Mouse (Mus musculus) heart, embryonic 16.5 days (tissue): Measurements from ENCODE around the gene Clstn1. TPM values are rescaled to one million over a fixed set of nuclear protein-coding genes. Genes with fewer than 3 reads are reported as not detected.
"Not testable (repeated sequence)": the region's sequence is repeated elsewhere in the genome, so short reads cannot be mapped to it uniquely, and the experiment has no call there.

Source experiments
- ATAC-seq: fragments of 200-750 bp; cut with Nextera tagmentation; replicated peaks from 2 replicates; pipeline ENCODE4 v1.8.0; 2017; ENCODE audit warnings: moderate number of reproducible peaks; ENCODE audit not compliant: insufficient read depth, low FRiP score; ENCODE audit errors: extremely low read depth
- H3K27ac ChIP-seq: fragments of 300-500 bp; sonication (generic); 2 replicates; pipeline ENCODE4 v1.5.1; 2014; ENCODE audit warnings: mild to moderate bottlenecking, low read length, control low read depth, moderate library complexity
- H3K27me3 ChIP-seq: fragments of 300-500 bp; sonication (generic); 2 replicates; pipeline ENCODE4 v1.6.1; 2014; ENCODE audit warnings: low read length, mixed read lengths; ENCODE audit not compliant: control insufficient read depth, insufficient read depth
- H3K36me3 ChIP-seq: fragments of 300-500 bp; sonication (generic); 2 replicates; pipeline ENCODE4 v1.6.1; 2014; ENCODE audit not compliant: control insufficient read depth, insufficient read depth
- H3K4me1 ChIP-seq: fragments of 300-500 bp; sonication (generic); 2 replicates; pipeline ENCODE4 v1.6.1; 2014; ENCODE audit warnings: low read length, mixed read lengths; ENCODE audit not compliant: control insufficient read depth, insufficient read depth
- H3K4me2 ChIP-seq: fragments of 300-500 bp; sonication (generic); 2 replicates; pipeline ENCODE4 v1.6.1; 2014; ENCODE audit warnings: low read depth, mild to moderate bottlenecking, control low read depth, low read length
- H3K4me3 ChIP-seq: fragments of 300-500 bp; sonication (generic); 2 replicates; pipeline ENCODE4 v1.5.1; 2014; ENCODE audit warnings: mild to moderate bottlenecking, control low read depth, low read length
- H3K9ac ChIP-seq: fragments of 300-500 bp; sonication (generic); 2 replicates; pipeline ENCODE4 v1.6.1; 2014; ENCODE audit warnings: low read length, control low read depth
- H3K9me3 ChIP-seq: fragments of 300-500 bp; sonication (generic); replicated peaks from 2 replicates; pipeline ENCODE4 v1.6.1; 2016; ENCODE audit warnings: low read length; ENCODE audit not compliant: control insufficient read depth
- WGBS: fragments of 180-500 bp; shearing (Covaris S2); extraction: QIAGEN DNeasy Blood & Tissue Kit; methylation state at CpG from one replicate; pipeline ENCODE4 v1.1.7; 2014; 5-methylcytosine and 5-hydroxymethylcytosine counted together
- polyA plus RNA-seq: library from polyadenylated mRNA; unstranded; fragments of >200 nt; fragmentation: Nextera tagmentation; extraction: Ambion mirVana; gene quantifications from 2 replicates; pipeline ENCODE4 v1.2.1, GENCODE M21; 2015

Clstn1 gene
- polyA plus RNA-seq, 1 experiment from 2014 or later: 6.7 TPM

- peaks cover 3% of the 10 kb centered on the region; the same call in 1 of the 2 replicates for H3K27me3 ChIP-seq
- H3K9ac ChIP-seq: no peak overlapping the region
- H3K9me3 ChIP-seq: no peaks in the 10 kb centered on the region
- H3K4me3 ChIP-seq: no peak overlapping the region
- 64% methylated on average over 8 of the region's 8 CpGs for WGBS
- ATAC-seq: no peak
- H3K27ac ChIP-seq: no peak overlapping the region
- no peak overlapping the region for H3K4me2 ChIP-seq
- H3K36me3 ChIP-seq: no peaks in the 10 kb centered on the region
- peaks cover 6% of the 10 kb centered on the region for H3K4me1 ChIP-seq
Measured at GRCm38 (mm10) chr4:149609256-149610025, 23.2 kb downstream of the Clstn1 start.

GRCm38 (mm10) chr4:149611376-149612044, 25.2 kb downstream of the Clstn1 start:
- no peak overlapping the region for H3K9ac ChIP-seq
- H3K27ac ChIP-seq: no peak overlapping the region
- H3K27me3 ChIP-seq: no peaks in the 10 kb centered on the region; the same call in 1 of the 2 replicates
- H3K4me1 ChIP-seq: peaks cover 6% of the 10 kb centered on the region
- WGBS: 49% methylated on average over 10 of the region's 10 CpGs
- ATAC-seq: no peak
- H3K4me3 ChIP-seq: no peak overlapping the region
- peaks cover 3% of the 10 kb centered on the region; the same call in 1 of the 2 replicates for H3K9me3 ChIP-seq
- H3K36me3 ChIP-seq: peaks cover 3% of the 10 kb centered on the region
- H3K4me2 ChIP-seq: no peak overlapping the region

- H3K4me1 ChIP-seq, H3K4me3 ChIP-seq, H3K9me3 ChIP-seq, H3K36me3 ChIP-seq, ATAC-seq, H3K27me3 ChIP-seq, H3K4me2 ChIP-seq, H3K27ac ChIP-seq, H3K9ac ChIP-seq: not testable (repeated sequence)
- 72% methylated on average over 6 of the region's 6 CpGs for WGBS
Measured at GRCm38 (mm10) chr4:149613497-149613896, 27.2 kb downstream of the Clstn1 start.

GRCm38 (mm10) chr4:149614869-149615268, 28.6 kb downstream of the Clstn1 start:
- WGBS: 98% methylated on average over 3 of the region's 3 CpGs
- no peaks in the 10 kb centered on the region for H3K27me3 ChIP-seq
- no peak overlapping the region for H3K4me3 ChIP-seq
- ATAC-seq: no peak
- no peak overlapping the region for H3K9ac ChIP-seq
- peaks cover 3% of the 10 kb centered on the region for H3K36me3 ChIP-seq
- peaks cover 3% of the 10 kb centered on the region; the same call in 1 of the 2 replicates for H3K9me3 ChIP-seq
- no peak overlapping the region for H3K27ac ChIP-seq
- H3K4me2 ChIP-seq: no peak overlapping the region
- no peaks in the 10 kb centered on the region for H3K4me1 ChIP-seq

GRCm38 (mm10) chr4:149616999-149617398, 30.7 kb downstream of the Clstn1 start:
- H3K9me3 ChIP-seq, H3K27me3 ChIP-seq, ATAC-seq, H3K27ac ChIP-seq, H3K4me1 ChIP-seq, H3K36me3 ChIP-seq, H3K4me2 ChIP-seq, H3K9ac ChIP-seq, H3K4me3 ChIP-seq: not testable (repeated sequence)
- 85% methylated on average over 3 of the region's 3 CpGs for WGBS

- Histone ChIP-seq H3K4me3 (no peak overlapping the region), H3K27me3 (no peaks in the 10 kb centered on the region), H3K4me1 (no peaks in the 10 kb centered on the region), H3K9ac (no peak overlapping the region), H3K9me3 (peaks cover under 1% of the 10 kb centered on the region; the same call in 1 of the 2 replicates), H3K27ac (no peak overlapping the region), H3K36me3 (peaks cover under 1% of the 10 kb centered on the region), H3K4me2 (no peak overlapping the region)
- ATAC-seq: no peak
- 46% methylated on average over 8 of the region's 8 CpGs for WGBS
Measured at GRCm38 (mm10) chr4:149619988-149620387, 33.7 kb downstream of the Clstn1 start.

- Histone ChIP-seq H3K27ac (no peak overlapping the region), H3K36me3 (no peaks in the 10 kb centered on the region), H3K27me3 (no peaks in the 10 kb centered on the region), H3K4me2 (no peak overlapping the region), H3K9ac (no peak overlapping the region), H3K4me1 (no peaks in the 10 kb centered on the region), H3K4me3 (no peak overlapping the region), H3K9me3 (no peaks in the 10 kb centered on the region)
- no peak for ATAC-seq
- 75% methylated on average over 4 of the region's 4 CpGs for WGBS
Measured at GRCm38 (mm10) chr4:149621286-149621685, 35.0 kb downstream of the Clstn1 start.

GRCm38 (mm10) chr4:149623711-149624110, 37.4 kb downstream of the Clstn1 start:
- Histone ChIP-seq H3K4me1 (no peaks in the 10 kb centered on the region), H3K9me3 (no peaks in the 10 kb centered on the region), H3K36me3 (no peaks in the 10 kb centered on the region), H3K9ac (no peak overlapping the region), H3K4me3 (no peak overlapping the region), H3K27ac (no peak overlapping the region), H3K4me2 (no peak overlapping the region), H3K27me3 (no peaks in the 10 kb centered on the region)
- 74% methylated on average over 5 of the region's 5 CpGs for WGBS
- ATAC-seq: no peak

- H3K4me2 ChIP-seq: no peak overlapping the region
- H3K27ac ChIP-seq: no peak overlapping the region
- no peak overlapping the region for H3K9ac ChIP-seq
- H3K36me3 ChIP-seq: no peaks in the 10 kb centered on the region
- ATAC-seq: no peak
- H3K9me3 ChIP-seq: no peaks in the 10 kb centered on the region
- H3K4me3 ChIP-seq: no peak overlapping the region
- WGBS: 85% methylated on average over 17 of the region's 17 CpGs
- H3K4me1 ChIP-seq: no peaks in the 10 kb centered on the region
- H3K27me3 ChIP-seq: no peaks in the 10 kb centered on the region
Measured at GRCm38 (mm10) chr4:149626809-149627208, 40.5 kb downstream of the Clstn1 start.
